Mouse (Mus musculus): ENCODE measurements around the gene Arl8a. TPM values are rescaled to one million over a fixed set of nuclear protein-coding genes. Genes with fewer than 3 reads are reported as not detected.
A peak's percentile ranks its signal among the peaks of the same experiment; 100 is the strongest.

The Arl8a gene
- polyA plus RNA-seq, 1 experiment: 2.0 TPM

DNA sequence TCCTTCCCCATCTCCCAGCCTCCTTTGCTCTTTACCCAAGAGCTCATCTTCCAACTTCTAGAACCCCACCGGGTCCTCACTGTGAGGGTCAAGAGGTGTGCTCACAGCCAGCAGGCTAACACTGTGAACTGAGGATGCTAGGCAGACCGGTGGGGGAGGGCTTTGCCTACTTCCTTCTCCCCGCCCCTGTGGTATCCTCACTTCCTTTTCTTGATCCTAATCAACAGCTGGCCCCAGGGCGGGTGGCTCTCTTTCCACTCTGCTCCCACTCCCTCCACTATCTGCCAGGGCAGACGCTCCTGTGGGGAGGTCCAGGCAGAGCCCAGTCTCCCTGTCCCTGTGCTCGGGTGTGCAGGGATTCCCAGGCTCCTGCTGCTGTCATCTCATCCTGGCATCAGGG lies 15.6 kb upstream of the Arl8a start:
- TF ChIP-seq TAL1 (IDR thresholded peaks at IDR 0.05; ENCODE audit: low read length): no peak
- no peak for TF ChIP-seq GATA1 (IDR thresholded peaks at IDR 0.05; ENCODE audit: low read length)
- Histone ChIP-seq H3K4me3 (replicated peaks) (peak overlapping the region; percentile 23), H3K36me3 (ENCODE audit: control insufficient read depth) (peaks cover 7% of the 10 kb centered on the region; the same call in 1 of the 2 replicates), H3K27me3 (ENCODE audit: control insufficient read depth) (no peaks in the 10 kb centered on the region), H3K4me1 (ENCODE audit: control insufficient read depth) (peaks cover 52% of the 10 kb centered on the region), H3K9me3 (ENCODE audit: control insufficient read depth, low read length) (no peaks in the 10 kb centered on the region)

DNA sequence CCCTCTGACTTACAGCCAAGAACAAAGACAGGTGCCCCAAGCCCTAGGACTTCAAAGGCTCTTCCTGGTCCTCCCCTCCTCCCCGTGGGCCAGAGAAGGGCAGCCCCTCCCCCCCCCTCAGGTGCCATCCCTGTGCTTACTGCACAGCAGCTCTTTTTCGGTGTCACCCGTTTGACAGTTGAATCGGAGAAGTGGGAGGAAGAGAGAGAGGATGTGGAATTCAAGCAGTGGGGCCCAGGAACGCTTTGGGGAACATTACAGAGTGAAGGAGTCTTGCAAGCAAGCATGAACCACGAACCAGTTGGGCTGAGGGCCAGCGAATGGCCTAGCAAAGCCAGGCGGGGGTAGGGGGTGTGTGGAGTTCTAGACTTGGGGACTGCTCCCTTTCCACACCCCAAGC lies 15.1 kb upstream of the Arl8a start:
- peaks cover 7% of the 10 kb centered on the region; the same call in 1 of the 2 replicates for H3K36me3 ChIP-seq (ENCODE audit: control insufficient read depth)
- TF ChIP-seq GATA1 (IDR thresholded peaks at IDR 0.05; ENCODE audit: low read length) (no peak), TAL1 (IDR thresholded peaks at IDR 0.05; ENCODE audit: low read length) (no peak)
- H3K4me1 ChIP-seq (ENCODE audit: control insufficient read depth): peaks cover 52% of the 10 kb centered on the region
- H3K4me3 ChIP-seq (replicated peaks): peak overlapping the region; percentile 23
- H3K9me3 ChIP-seq (ENCODE audit: control insufficient read depth, low read length): no peaks in the 10 kb centered on the region
- H3K27me3 ChIP-seq (ENCODE audit: control insufficient read depth): no peaks in the 10 kb centered on the region

DNA sequence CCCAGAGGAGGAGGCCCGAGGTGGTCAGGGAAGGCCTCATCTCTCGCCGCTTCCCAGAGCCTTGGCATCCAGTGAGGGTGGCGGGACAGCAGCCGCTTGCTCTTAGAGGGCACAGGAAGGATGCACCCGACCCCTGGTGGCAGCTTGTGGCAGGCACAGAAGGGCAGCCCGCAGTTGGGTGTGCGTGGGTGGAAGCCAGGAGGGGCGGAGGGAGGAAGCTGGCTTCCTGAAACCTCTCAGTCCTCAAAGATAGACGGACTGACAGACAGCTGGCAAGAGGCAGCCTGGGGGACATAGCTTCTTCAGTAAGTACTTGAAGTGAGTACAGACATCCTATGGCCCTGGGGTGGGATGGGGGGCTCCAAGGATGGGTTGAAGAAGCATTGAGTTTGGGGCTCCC lies 14.2 kb upstream of the Arl8a start, which contains the start of gene Ptpn7:
Gene Ptpn7, plus strand, starts transcription at position 228 of the 400 bp plus-strand sequence.
- Histone ChIP-seq H3K4me3 (replicated peaks) (peak within 1 kb of the TSS; percentile 57), H3K4me1 (ENCODE audit: control insufficient read depth) (peaks cover 56% of the 10 kb centered on the region), H3K36me3 (ENCODE audit: control insufficient read depth) (peaks cover 14% of the 10 kb centered on the region), H3K9me3 (ENCODE audit: control insufficient read depth, low read length) (no peaks in the 10 kb centered on the region), H3K27me3 (ENCODE audit: control insufficient read depth) (no peaks in the 10 kb centered on the region)
- no peak for TF ChIP-seq TAL1 (IDR thresholded peaks at IDR 0.05; ENCODE audit: low read length)
- no peak for TF ChIP-seq GATA1 (IDR thresholded peaks at IDR 0.05; ENCODE audit: low read length)

DNA sequence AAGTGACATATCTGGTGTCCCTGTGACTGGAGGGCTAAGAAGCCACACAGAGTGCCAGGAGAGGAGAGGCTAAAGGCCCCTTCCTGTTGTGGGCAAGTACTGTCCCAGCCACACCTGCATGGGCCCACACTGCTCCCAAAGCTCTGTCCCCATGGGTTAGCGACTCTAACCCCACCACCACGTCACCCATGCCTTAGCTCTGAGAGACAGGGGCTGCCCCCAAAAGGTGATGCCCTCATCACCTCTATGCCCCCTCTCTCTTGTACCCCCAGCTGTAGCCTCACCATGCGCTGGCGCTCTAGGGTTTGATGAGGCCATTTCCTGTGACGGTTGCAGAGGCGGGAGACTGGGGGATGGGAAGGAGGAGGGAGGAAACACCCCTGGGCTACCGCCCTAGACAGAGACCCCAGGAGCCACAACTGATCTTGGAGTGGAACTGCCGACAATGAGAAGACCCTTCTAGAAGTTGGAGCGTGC lies 13.7 kb upstream of the Arl8a start:
- TF ChIP-seq TAL1 (IDR thresholded peaks at IDR 0.05; ENCODE audit: low read length) (no peak), GATA1 (IDR thresholded peaks at IDR 0.05; ENCODE audit: low read length) (no peak)
- Histone ChIP-seq H3K36me3 (ENCODE audit: control insufficient read depth) (peaks cover 16% of the 10 kb centered on the region), H3K4me3 (replicated peaks) (peak overlapping the region; percentile 57), H3K27me3 (ENCODE audit: control insufficient read depth) (no peaks in the 10 kb centered on the region), H3K4me1 (ENCODE audit: control insufficient read depth) (peaks cover 56% of the 10 kb centered on the region), H3K9me3 (ENCODE audit: control insufficient read depth, low read length) (no peaks in the 10 kb centered on the region)

DNA sequence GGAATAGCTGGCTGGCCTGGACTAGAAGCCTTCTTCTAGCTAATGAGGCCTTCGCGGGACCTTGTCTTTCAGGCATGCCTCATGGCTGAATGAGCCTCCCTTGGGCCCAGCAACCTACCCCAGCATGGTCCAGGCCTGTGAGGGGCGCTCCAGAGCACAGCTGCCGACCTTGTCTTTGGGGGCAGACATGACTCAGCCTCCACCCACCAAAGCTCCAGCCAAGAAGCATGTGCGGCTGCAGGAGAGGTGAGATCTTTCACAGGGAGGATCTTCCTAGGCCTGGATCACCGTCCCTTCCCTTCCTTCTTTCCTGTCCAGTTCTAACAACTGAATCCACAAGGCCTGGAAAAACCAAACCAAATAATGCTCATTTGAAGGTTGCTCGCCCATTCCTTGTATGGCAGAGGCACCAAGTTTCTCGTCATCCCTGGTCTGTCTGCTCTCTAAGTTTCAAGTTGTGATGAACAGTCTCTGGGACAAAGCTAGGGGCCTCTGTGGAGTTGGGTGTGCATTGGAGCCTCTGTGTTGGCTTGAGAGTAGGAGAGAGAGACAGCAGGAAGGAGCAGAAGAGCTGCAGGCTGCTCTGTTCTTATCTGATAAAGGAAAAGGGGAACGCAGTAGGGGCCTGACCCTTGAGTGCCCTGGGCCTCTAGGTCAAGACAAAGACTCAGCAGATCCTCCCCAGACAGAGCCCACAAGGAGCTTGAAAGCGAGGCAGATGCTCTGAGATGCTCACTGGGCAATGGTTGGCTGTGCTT lies 12.8 kb upstream of the Arl8a start:
- Histone ChIP-seq H3K4me3 (replicated peaks) (peak overlapping the region; percentile 57), H3K4me1 (ENCODE audit: control insufficient read depth) (peaks cover 56% of the 10 kb centered on the region), H3K27me3 (ENCODE audit: control insufficient read depth) (no peaks in the 10 kb centered on the region), H3K9me3 (ENCODE audit: control insufficient read depth, low read length) (no peaks in the 10 kb centered on the region), H3K36me3 (ENCODE audit: control insufficient read depth) (peaks cover 18% of the 10 kb centered on the region)
- TF ChIP-seq GATA1 (IDR thresholded peaks at IDR 0.05; ENCODE audit: low read length): peak; percentile 52
- no peak for TF ChIP-seq TAL1 (IDR thresholded peaks at IDR 0.05; ENCODE audit: low read length)

DNA sequence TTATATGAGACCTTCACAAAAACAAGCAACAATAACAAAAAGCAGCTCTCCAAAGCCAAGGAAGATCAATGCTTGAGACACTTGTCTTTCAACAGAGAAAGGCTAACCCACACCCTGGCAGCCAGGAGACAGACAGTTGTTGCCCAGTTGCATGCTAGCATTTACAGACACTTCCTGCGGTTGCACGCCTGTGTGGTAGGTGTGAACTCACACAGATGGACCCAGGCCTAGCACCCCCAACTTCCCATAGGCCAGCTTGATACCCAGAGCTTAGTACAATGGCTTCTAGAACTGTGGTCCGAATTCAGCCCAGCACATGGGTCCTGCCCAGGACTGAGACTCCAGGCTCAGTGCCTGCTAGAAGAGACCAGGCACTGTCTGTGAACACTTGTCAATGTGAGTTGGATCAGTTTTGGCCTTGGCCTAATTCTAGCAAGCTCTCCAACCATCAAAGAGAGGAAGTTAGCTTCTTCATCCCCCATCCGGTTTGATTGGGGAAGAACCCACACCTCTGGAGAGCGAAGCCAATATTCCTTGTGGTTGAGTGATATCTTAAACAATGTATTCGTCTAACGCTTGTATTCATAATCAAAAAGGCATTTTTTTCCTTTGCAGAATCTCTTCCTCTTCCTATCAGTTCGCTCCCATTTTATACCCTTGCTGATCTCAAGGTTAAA lies 11.4 kb upstream of the Arl8a start:
- Histone ChIP-seq H3K4me3 (replicated peaks) (no peak overlapping the region), H3K36me3 (ENCODE audit: control insufficient read depth) (peaks cover 22% of the 10 kb centered on the region), H3K4me1 (ENCODE audit: control insufficient read depth) (peaks cover 54% of the 10 kb centered on the region), H3K9me3 (ENCODE audit: control insufficient read depth, low read length) (no peaks in the 10 kb centered on the region), H3K27me3 (ENCODE audit: control insufficient read depth) (no peaks in the 10 kb centered on the region)
- TF ChIP-seq GATA1 (IDR thresholded peaks at IDR 0.05; ENCODE audit: low read length) (no peak), TAL1 (IDR thresholded peaks at IDR 0.05; ENCODE audit: low read length) (no peak)

DNA sequence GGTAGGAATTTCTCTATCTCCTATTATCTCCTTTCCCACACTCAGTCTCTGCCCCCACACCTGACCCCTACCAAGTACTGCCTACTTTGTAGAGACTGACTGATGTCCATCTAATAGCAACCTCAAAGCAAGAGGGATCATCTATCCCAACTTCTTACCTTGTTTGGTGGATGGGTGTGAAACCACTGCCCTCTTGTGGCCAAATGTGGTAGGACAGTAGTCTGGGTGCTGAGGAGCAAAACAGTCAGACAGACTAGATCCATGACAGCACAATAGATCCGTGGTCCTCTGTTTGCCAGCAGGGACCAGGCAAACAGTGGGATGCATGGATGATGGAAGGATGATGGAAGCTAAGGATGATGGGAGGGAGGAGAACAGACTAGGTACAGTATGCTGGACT lies 10.1 kb upstream of the Arl8a start:
- Histone ChIP-seq H3K27me3 (ENCODE audit: control insufficient read depth) (no peaks in the 10 kb centered on the region), H3K4me1 (ENCODE audit: control insufficient read depth) (peaks cover 42% of the 10 kb centered on the region), H3K4me3 (replicated peaks) (no peak overlapping the region), H3K36me3 (ENCODE audit: control insufficient read depth) (peaks cover 26% of the 10 kb centered on the region), H3K9me3 (ENCODE audit: control insufficient read depth, low read length) (no peaks in the 10 kb centered on the region)
- TF ChIP-seq GATA1 (IDR thresholded peaks at IDR 0.05; ENCODE audit: low read length): no peak
- TF ChIP-seq TAL1 (IDR thresholded peaks at IDR 0.05; ENCODE audit: low read length): no peak

DNA sequence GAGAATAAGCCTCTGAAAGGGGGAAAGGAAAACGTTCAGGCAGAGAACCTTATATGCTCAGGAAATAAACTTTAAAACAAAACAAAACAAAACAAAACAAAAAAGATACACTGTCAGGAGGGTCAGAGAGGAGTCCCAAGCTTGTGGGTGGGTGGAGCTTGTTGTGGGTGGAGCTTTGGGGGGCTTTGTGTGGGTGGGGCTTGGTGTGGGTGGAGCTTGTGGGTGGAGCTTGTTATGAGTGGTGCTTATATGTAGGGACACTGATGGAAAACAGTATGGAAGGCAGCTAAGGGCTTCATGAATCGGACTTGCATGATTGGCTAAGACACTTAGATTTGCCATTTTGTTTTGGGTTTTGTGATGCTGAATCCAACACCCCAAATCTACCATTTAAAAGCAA lies 6.7 kb upstream of the Arl8a start:
- no peak for TF ChIP-seq GATA1 (IDR thresholded peaks at IDR 0.05; ENCODE audit: low read length)
- no peak for TF ChIP-seq TAL1 (IDR thresholded peaks at IDR 0.05; ENCODE audit: low read length)
- H3K4me1 ChIP-seq (ENCODE audit: control insufficient read depth): peaks cover 9% of the 10 kb centered on the region

DNA sequence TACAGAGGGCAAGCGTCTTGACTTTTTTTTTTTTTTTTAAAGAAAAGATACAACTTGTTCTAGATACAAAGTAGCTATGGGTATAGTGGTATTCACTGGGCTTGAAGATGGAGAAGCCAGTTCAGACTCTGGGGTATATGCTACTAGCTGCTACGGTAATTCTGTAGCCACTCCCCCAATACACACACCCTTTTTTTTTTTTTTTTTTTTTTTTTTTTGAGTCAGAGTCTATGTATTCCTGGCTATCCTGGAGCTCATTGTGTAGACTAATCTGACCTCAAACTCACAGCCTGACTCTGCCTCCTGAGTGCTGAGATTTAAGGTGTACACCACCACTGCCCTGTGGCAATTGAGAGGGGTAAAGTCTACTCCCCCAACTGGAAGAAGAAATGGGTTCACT lies 4.2 kb upstream of the Arl8a start:
- Histone ChIP-seq H3K9me3 (ENCODE audit: control insufficient read depth, low read length) (no peaks in the 10 kb centered on the region), H3K4me1 (ENCODE audit: control insufficient read depth) (peaks cover 20% of the 10 kb centered on the region), H3K4me3 (replicated peaks) (no peak overlapping the region), H3K27me3 (ENCODE audit: control insufficient read depth) (peaks cover 6% of the 10 kb centered on the region), H3K36me3 (ENCODE audit: control insufficient read depth) (peaks cover 28% of the 10 kb centered on the region)
- no peak for TF ChIP-seq TAL1 (IDR thresholded peaks at IDR 0.05; ENCODE audit: low read length)
- no peak for TF ChIP-seq GATA1 (IDR thresholded peaks at IDR 0.05; ENCODE audit: low read length)

More for the DNA sequence above, 6.7 kb upstream of the Arl8a start:
- H3K4me3 ChIP-seq (replicated peaks): no peak overlapping the region
- H3K9me3 ChIP-seq (ENCODE audit: control insufficient read depth, low read length): no peaks in the 10 kb centered on the region
- peaks cover 39% of the 10 kb centered on the region for H3K36me3 ChIP-seq (ENCODE audit: control insufficient read depth)
- no peaks in the 10 kb centered on the region for H3K27me3 ChIP-seq (ENCODE audit: control insufficient read depth)
